Mouse (Mus musculus) mammary gland, adult 2 months (tissue): ENCODE data around the gene Olfr1138. TPM values are rescaled to one million over a fixed set of nuclear protein-coding genes. Genes with fewer than 3 reads are reported as not detected.

ENCODE experiments used
- polyA plus RNA-seq: library from polyadenylated mRNA; depleted of rRNA; stranded (reverse); fragments of >200 nt; gene quantifications from 2 replicates; pipeline ENCODE4 v1.2.3, GENCODE M21; 2012; ENCODE audit warnings: low replicate concordance; rRNA removed

The Olfr1138 gene
- not detected in 2 replicates for polyA plus RNA-seq

DNA sequence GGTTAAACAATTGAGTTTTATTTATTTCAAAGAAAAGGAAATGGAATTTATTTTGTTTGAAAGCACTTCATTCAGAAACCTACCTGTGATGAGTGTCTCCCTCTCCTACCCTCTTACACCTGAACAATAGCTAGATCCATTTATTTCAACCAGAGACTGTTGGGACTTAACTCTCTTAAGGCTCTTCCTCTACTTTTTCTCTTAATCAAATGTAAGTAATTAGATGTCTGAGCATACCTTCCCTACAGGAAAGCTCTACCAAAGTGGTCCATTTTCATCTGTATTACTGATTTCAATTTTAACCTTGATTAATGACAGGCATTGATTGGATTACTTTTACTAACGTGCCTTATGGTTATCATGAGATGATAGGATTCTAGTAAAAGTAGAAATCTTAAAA is at the start of gene Olfr1138:
Gene Olfr1138 (minus strand): TSS at position 101 of the 400 bp plus-strand sequence.

DNA sequence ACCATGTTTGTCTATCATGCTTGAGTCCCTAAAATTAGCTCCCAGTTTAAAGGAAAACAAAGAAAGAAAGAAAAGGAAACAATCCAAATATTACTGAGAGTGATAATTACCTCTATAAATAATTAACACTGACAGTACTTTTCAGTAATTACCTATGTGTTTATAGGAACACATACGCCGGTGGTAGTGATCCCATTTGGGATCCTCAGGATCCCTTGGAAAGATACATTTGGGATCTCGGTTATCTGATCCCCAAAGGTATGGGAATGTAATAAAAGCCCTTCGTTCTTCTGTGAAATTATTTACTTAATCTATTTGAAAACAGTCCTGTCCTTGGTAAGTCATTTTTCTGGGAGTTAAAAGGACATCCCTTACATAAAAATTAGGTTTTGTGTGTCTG is 39.4 kb upstream of the Olfr1138 start, which contains the start of gene Olfr152:
Gene Olfr152 (plus strand): TSS at position 301 of the 400 bp plus-strand sequence.

DNA sequence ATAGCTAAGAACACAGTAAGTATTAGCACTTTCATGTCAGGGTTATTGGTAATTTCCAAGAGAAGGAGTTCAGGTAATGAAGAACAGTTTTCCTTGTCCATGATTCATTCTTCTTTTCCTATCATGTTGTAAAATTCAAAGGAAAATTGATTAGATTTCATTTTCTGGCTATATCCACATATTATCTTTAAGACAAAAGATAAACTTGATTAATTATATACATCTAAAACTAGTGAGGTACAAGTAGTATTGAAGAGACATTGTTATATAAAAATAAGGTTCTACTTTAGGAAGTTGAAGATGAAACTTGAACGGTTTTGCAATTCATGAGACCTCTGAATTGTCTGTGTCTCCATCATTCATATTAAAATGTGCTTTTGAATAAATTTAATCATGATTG is 14.1 kb upstream of the Olfr1138 start, which contains the start of gene Olfr1141:
Gene Olfr1141 (minus strand): TSS at position 101 of the 400 bp plus-strand sequence.

DNA sequence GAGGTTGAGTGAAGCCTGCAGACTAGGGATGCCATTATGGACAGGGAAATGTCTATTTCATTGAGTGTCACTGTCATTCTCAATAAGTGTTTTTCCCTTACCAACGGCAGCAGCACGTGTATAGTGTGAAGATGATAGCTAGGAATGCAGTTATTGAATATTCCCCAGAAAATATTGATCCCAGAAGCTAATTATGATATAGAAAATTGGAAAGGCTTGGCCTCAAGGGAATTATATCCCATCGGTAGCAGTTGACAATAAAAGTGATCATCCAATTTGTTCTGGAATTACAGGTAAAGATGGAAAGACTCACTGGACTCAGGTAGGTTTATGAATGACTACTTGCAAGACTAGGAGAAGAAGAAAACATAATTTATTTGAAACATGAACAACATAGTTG is 3.7 kb upstream of the Olfr1138 start, which contains the start of gene Olfr1140:
Gene Olfr1140 (plus strand): TSS at position 301 of the 400 bp plus-strand sequence.

DNA sequence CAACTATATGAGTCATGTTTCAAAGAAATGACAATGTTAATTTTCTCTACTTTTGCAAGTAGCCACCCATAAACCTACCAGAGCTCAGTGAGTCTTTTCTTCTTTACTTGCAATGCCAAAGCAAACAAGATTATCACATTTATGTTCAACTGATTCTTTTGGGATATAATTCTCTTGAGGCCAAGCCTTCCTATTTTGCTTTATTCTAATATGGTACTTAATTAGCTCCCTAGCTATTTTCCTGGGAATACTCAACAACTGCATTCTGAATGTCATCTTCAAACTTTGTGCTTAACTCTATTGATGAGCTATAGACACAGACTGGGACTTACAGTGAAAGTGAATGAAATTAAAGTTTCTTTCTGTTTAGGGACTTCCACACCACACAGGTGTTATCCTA is 26.7 kb downstream of the Olfr1138 start, which contains the start of gene Olfr1137:
Gene Olfr1137 (minus strand): TSS at position 101 of the 400 bp plus-strand sequence.

DNA sequence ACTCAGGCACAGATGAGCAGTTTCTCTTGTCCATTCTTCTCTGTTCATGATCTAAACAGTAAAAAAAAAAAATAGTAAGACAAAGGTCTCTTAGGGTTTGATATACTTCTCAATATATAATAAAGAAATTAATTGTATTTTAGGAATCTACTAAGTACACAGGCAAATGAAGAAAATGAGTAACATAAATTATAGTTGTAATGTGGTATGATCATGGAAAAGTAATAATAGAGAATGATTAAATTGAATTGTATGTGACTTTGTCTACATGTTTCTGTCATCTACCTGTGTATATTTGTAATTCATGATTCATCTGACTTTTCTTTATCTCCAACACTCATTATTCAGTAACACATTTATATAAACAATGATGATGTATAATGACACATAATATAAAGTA is 45.9 kb downstream of the Olfr1138 start, which contains the start of gene Olfr1136:
Gene Olfr1136 (minus strand): TSS at position 101 of the 400 bp plus-strand sequence.

Other genes starting within 250 kb of the Olfr1138 start
- gene Pramel7, start 242.9 kb downstream of the Olfr1138 start, polyA plus RNA-seq: not detected in 2 replicates
- not detected in 2 replicates for gene Pramel6, start 233.4 kb downstream of the Olfr1138 start, polyA plus RNA-seq
- gene Olfr153, start 208.2 kb downstream of the Olfr1138 start, polyA plus RNA-seq: not detected in 2 replicates
- not detected in 2 replicates for gene Olfr1128, start 194.4 kb downstream of the Olfr1138 start, polyA plus RNA-seq
- gene Olfr1129, start 166.1 kb downstream of the Olfr1138 start, polyA plus RNA-seq: not detected in 2 replicates
- gene Olfr1130, start 133.8 kb downstream of the Olfr1138 start, polyA plus RNA-seq: not detected in 2 replicates
- not detected in 2 replicates for gene Olfr1131, start 112.9 kb downstream of the Olfr1138 start, polyA plus RNA-seq
- gene Olfr1132, start 102.4 kb downstream of the Olfr1138 start, polyA plus RNA-seq: not detected in 2 replicates
- not detected in 2 replicates for gene Olfr1133, start 92.6 kb downstream of the Olfr1138 start, polyA plus RNA-seq
- not detected in 2 replicates for gene Olfr1134, start 81.5 kb downstream of the Olfr1138 start, polyA plus RNA-seq
- gene Olfr1135, start 66.3 kb downstream of the Olfr1138 start, polyA plus RNA-seq: not detected in 2 replicates
- not detected in 2 replicates for gene Olfr1136, start 46.0 kb downstream of the Olfr1138 start, polyA plus RNA-seq
- gene Olfr1137, start 26.8 kb downstream of the Olfr1138 start, polyA plus RNA-seq: not detected in 2 replicates
- not detected in 2 replicates for gene Olfr1140, start 3.8 kb upstream of the Olfr1138 start, polyA plus RNA-seq
- not detected in 2 replicates for gene Olfr1141, start 14.0 kb upstream of the Olfr1138 start, polyA plus RNA-seq
- gene Olfr152, start 39.5 kb upstream of the Olfr1138 start, polyA plus RNA-seq: not detected in 2 replicates
- not detected in 2 replicates for gene Olfr1143, start 60.6 kb upstream of the Olfr1138 start, polyA plus RNA-seq
- not detected in 2 replicates for gene Olfr1145, start 69.8 kb upstream of the Olfr1138 start, polyA plus RNA-seq
- gene Olfr1148, start 90.6 kb upstream of the Olfr1138 start, polyA plus RNA-seq: not detected in 2 replicates
- not detected in 2 replicates for gene Olfr1150-ps1, start 104.0 kb upstream of the Olfr1138 start, polyA plus RNA-seq
- gene Olfr1151, start 115.9 kb upstream of the Olfr1138 start, polyA plus RNA-seq: not detected in 2 replicates
- not detected in 2 replicates for gene Olfr1152, start 126.5 kb upstream of the Olfr1138 start, polyA plus RNA-seq
- gene Olfr1153, start 155.0 kb upstream of the Olfr1138 start, polyA plus RNA-seq: not detected in 2 replicates
- not detected in 2 replicates for gene Olfr1154, start 165.2 kb upstream of the Olfr1138 start, polyA plus RNA-seq
- gene Olfr1155, start 205.2 kb upstream of the Olfr1138 start, polyA plus RNA-seq: not detected in 2 replicates
- gene Olfr1156, start 213.1 kb upstream of the Olfr1138 start, polyA plus RNA-seq: not detected in 2 replicates
- gene Olfr1157, start 228.3 kb upstream of the Olfr1138 start, polyA plus RNA-seq: not detected in 2 replicates
- not detected in 2 replicates for gene Olfr74, start 234.7 kb upstream of the Olfr1138 start, polyA plus RNA-seq